Mouse (Mus musculus): ENCODE results near the gene Phldb2.

DNA sequence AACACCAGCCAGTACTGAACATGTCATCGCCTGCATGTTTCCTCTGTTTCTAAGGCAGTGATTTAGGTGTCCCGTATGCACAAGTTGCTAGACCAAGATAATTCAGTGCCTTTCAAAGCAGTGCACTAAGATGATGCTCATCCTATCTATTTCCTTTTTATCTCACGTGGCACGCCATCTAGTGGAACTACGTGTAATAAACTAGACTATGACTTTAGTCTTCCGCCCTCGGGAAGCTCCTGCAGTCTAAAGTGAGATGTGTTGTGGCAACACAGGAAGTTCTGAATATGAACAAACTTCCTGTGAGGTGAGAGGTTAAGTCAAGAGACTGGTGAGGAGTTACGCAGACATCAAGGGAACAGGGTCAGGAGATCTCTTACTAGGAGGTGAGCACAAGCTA lies 166.8 kb downstream of the Phldb2 start:
- TF ChIP-seq POLR2A (IDR thresholded peaks at IDR 0.05; ENCODE audit: low read depth, low read length) = no peak
- no peak for TF ChIP-seq ZKSCAN1 (IDR thresholded peaks at IDR 0.05; ENCODE audit: borderline replicate concordance, low read depth, low read length)
- no peak for TF ChIP-seq MAFK (IDR thresholded peaks at IDR 0.05; ENCODE audit: insufficient replicate concordance, low read length)
